Mouse (Mus musculus): Measurements from ENCODE around the gene Itgb5.

DNA sequence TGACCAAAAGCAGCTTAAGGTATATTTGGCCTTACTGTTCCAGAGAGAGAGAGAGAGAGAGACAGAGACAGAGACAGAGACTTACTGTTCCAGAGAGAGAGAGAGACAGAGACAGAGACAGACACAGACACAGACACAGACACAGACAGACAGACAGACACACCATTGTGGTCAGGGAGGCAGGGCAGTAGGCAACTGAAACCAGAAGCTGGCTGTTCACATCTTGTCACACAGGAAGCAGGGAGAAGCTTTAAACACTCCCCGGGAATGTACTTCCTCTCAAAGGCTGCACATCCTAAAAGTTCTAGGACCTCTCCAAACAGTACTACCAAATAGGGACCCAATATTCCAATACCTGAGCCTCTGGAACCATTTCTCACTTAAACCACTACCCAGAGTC, 65.0 kb downstream of the Itgb5 start:
- no peak for TF ChIP-seq POLR2A (IDR thresholded peaks at IDR 0.05; ENCODE audit: extremely low read depth, insufficient read depth, low read length)
- no peak for TF ChIP-seq CTCF (IDR thresholded peaks at IDR 0.05; ENCODE audit: extremely low read depth, insufficient read depth, low read length)
